In genomic region chr5:110839678-110840365, GRCm38 (mm10) we compare ENCODE assay signal across 8 mouse cellular contexts. TPM values are rescaled to one million over a fixed set of nuclear protein-coding genes. Genes with fewer than 3 reads are reported as not detected.
DNase-seq lines count a peak whose midpoint lies in the region; ATAC-seq lines count a peak whose summit lies in the region.

Gene Hscb, minus strand, starts transcription at chr5:110839777.
Gene Chek2, plus strand, starts transcription at chr5:110839979.

- peak within 1 kb of the TSS; percentile 59 to 77 for H3K4me3 ChIP-seq in heart, embryonic 14.5 days (ENCODE audit: control insufficient read depth in 1 of 2, insufficient read depth in 1 of 2, low read depth in 1 of 2, low read length in 2 of 2)
- H3K4me3 ChIP-seq in liver, embryonic 13.5 days (replicated peaks): peak within 1 kb of the TSS; percentile 82
- peak within 1 kb of the TSS; percentile 90 for H3K4me3 ChIP-seq in stomach, embryonic 16.5 days (replicated peaks; ENCODE audit: low read length)

- ATAC-seq in CD4-positive, CD25-positive, alpha-beta regulatory T cell, adult 4 months: peak; percentile 98
- ATAC-seq in heart, embryonic 14.5 days (ENCODE audit: insufficient number of reproducible peaks, insufficient read depth, low FRiP score, low read depth): peak; percentile 95
- peak; percentile 82 for ATAC-seq in liver, embryonic 13.5 days (ENCODE audit: low read depth)
- ATAC-seq in stomach, embryonic 16.5 days (ENCODE audit: insufficient read depth, low FRiP score): peak; percentile 98

- no peaks in the 10 kb centered on the region for H3K9me3 ChIP-seq in heart, embryonic 14.5 days (ENCODE audit: control insufficient read depth, low read length)
- H3K9me3 ChIP-seq in liver, embryonic 13.5 days (replicated peaks): no peaks in the 10 kb centered on the region
- H3K9me3 ChIP-seq in stomach, embryonic 16.5 days (replicated peaks; ENCODE audit: control insufficient read depth, low read length): no peaks in the 10 kb centered on the region

- peak within 1 kb of the TSS; percentile 76 for H3K4me2 ChIP-seq in heart, embryonic 14.5 days (ENCODE audit: low read length)
- H3K4me2 ChIP-seq in liver, embryonic 13.5 days: peak within 1 kb of the TSS; percentile 81
- H3K4me2 ChIP-seq in stomach, embryonic 16.5 days (ENCODE audit: low read depth, low read length): peak within 1 kb of the TSS; percentile 80

- H3K27ac ChIP-seq in heart, embryonic 14.5 days (replicated peaks in 1 of 2; ENCODE audit: control insufficient read depth in 1 of 2, insufficient read depth in 1 of 2, low read depth in 2 of 2, low read length in 2 of 2): peak within 1 kb of the TSS; percentile 73 to 74
- peak within 1 kb of the TSS; percentile 99 for H3K27ac ChIP-seq in liver, embryonic 13.5 days
- peak within 1 kb of the TSS; percentile 85 for H3K27ac ChIP-seq in stomach, embryonic 16.5 days (ENCODE audit: low read length)

- peaks cover 7 to 17% of the 10 kb centered on the region in 2 experiments for H3K4me1 ChIP-seq in heart, embryonic 14.5 days (ENCODE audit: control insufficient read depth in 2 of 2, insufficient read depth in 2 of 2, low read length in 2 of 2)
- peaks cover 76% of the 10 kb centered on the region for H3K4me1 ChIP-seq in liver, embryonic 13.5 days (replicated peaks)
- peaks cover 20% of the 10 kb centered on the region for H3K4me1 ChIP-seq in stomach, embryonic 16.5 days (ENCODE audit: control insufficient read depth, insufficient read depth, low read length)

- peaks cover 22% of the 10 kb centered on the region; the same call in 1 of the 2 replicates for H3K36me3 ChIP-seq in heart, embryonic 14.5 days (ENCODE audit: control insufficient read depth, insufficient read depth, low read length)
- peaks cover 41% of the 10 kb centered on the region for H3K36me3 ChIP-seq in liver, embryonic 13.5 days
- no peaks in the 10 kb centered on the region; the same call in 1 of the 2 replicates for H3K36me3 ChIP-seq in stomach, embryonic 16.5 days (ENCODE audit: control insufficient read depth, insufficient read depth, low read length)

- under 1% methylated on average over 41 of the region's 41 CpGs for WGBS in heart, embryonic 14.5 days
- WGBS in liver, embryonic 13.5 days (ENCODE audit: insufficient replicate concordance): under 1% methylated on average over 41 of the region's 41 CpGs
- WGBS in stomach, embryonic 16.5 days: under 1% methylated on average over 41 of the region's 41 CpGs

- H3K27me3 ChIP-seq in heart, embryonic 14.5 days (ENCODE audit: control insufficient read depth, insufficient read depth, low read length): no peaks in the 10 kb centered on the region
- no peaks in the 10 kb centered on the region for H3K27me3 ChIP-seq in liver, embryonic 13.5 days
- H3K27me3 ChIP-seq in stomach, embryonic 16.5 days (ENCODE audit: control insufficient read depth, insufficient read depth, low read length): no peaks in the 10 kb centered on the region

- DNase-seq in c-Kit-negative CD71-positive TER-119-positive erythroid progenitor cells, embryonic 14.5 days (ENCODE audit: low read depth, low spot score): peak; percentile 98
- DNase-seq in fibroblast of lung, adult 2 months (ENCODE audit: low read depth): peak; percentile 99
- peak; percentile 99 for DNase-seq in kidney, postnatal 14 days
- peak; percentile 97 for DNase-seq in liver, embryonic 13.5 days
- DNase-seq in neural tube, embryonic 10.5 days (ENCODE audit: extremely low spot score, low spot score): peak; percentile 95

- H3K9ac ChIP-seq in heart, embryonic 14.5 days (ENCODE audit: low read length): peak within 1 kb of the TSS; percentile 80
- H3K9ac ChIP-seq in liver, embryonic 13.5 days: peak within 1 kb of the TSS; percentile 97
- H3K9ac ChIP-seq in stomach, embryonic 16.5 days (ENCODE audit: low read length): peak within 1 kb of the TSS; percentile 83

RNA-seq across cellular contexts. Expression of gene Hscb, which starts in this region (rescaled TPM):
- polyA plus RNA-seq in CD4-positive, CD25-positive, alpha-beta regulatory T cell, adult 4 months (2017; shearing (Covaris generic)): 10 to 100 TPM; 42.4 to 43.5 TPM
- 23.1 and 24.3 TPM in 2 replicates for polyA plus RNA-seq in heart, embryonic 14.5 days (2014; fragmentation: Nextera tagmentation; extraction: Ambion mirVana)
- polyA plus RNA-seq in liver, embryonic 13.5 days (2015; fragmentation: Nextera tagmentation; extraction: Ambion mirVana): 61.8 and 62.4 TPM in 2 replicates
- 23.9 and 28.7 TPM in 2 replicates for polyA plus RNA-seq in stomach, embryonic 16.5 days (2015; fragmentation: Nextera tagmentation; extraction: Ambion mirVana)

RNA-seq across cellular contexts. Expression of gene Chek2, which starts in this region (rescaled TPM):
- polyA plus RNA-seq in CD4-positive, CD25-positive, alpha-beta regulatory T cell, adult 4 months (2017; shearing (Covaris generic)): 1 to 10 TPM; 4.1 to 4.4 TPM
- polyA plus RNA-seq in heart, embryonic 14.5 days (2014; fragmentation: Nextera tagmentation; extraction: Ambion mirVana): 14.2 and 19.0 TPM in 2 replicates
- polyA plus RNA-seq in liver, embryonic 13.5 days (2015; fragmentation: Nextera tagmentation; extraction: Ambion mirVana): 40.2 and 42.0 TPM in 2 replicates
- polyA plus RNA-seq in stomach, embryonic 16.5 days (2015; fragmentation: Nextera tagmentation; extraction: Ambion mirVana): 29.2 and 31.3 TPM in 2 replicates

Comparison
In these comparisons a context has a peak if more than half of its experiments do, and no peak if none do; other contexts are left out.
1. Peak in every context shown above with its lines: DNase-seq, ATAC-seq, H3K4me3 ChIP-seq and H3K27ac ChIP-seq.